Mouse (Mus musculus): ENCODE data around the gene Nek11. TPM values are rescaled to one million over a fixed set of nuclear protein-coding genes. Genes with fewer than 3 reads are reported as not detected.

Nek11 gene
- polyA plus RNA-seq (2016; fragmentation: Nextera tagmentation; extraction: Ambion mirVana), result 0.07 and 0.10 TPM in 2 replicates

DNA sequence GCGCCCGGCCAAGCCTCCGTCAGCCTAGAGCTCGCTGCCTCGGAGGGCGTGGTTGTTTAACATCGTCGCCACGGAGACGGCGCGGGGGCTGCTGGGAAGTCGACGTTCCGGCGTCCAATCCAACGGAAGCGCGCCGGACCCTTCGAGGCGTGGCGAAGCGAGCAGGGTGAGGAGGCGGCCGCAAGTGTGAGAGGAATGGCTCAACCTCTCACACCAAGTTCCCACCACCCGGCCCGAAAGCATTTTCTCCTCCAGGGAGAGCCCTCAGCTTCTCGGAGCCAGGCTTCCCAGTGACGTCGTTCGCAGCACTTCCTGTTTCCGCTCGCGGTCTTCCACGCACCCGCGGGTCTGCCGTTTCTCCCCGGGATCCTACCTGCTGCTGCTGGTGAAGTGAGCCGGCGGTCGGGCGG is at the start of gene Nek11, which contains the start of gene Aste1:
Gene Nek11, minus strand, starts transcription at position 307 of the 410 bp plus-strand sequence.
Gene Aste1, plus strand, starts transcription at position 175 of the 410 bp plus-strand sequence.
- ATAC-seq, result peak; percentile 99
- H3K9ac ChIP-seq, result peak within 1 kb of the TSS; percentile 80
- H3K27me3 ChIP-seq (replicated peaks), result no peaks in the 10 kb centered on the region
- H3K4me2 ChIP-seq, result peak within 1 kb of the TSS; percentile 78
- H3K27ac ChIP-seq, result peak within 1 kb of the TSS; percentile 96
- H3K4me3 ChIP-seq, result peak within 1 kb of the TSS; percentile 76
- peaks cover 21% of the 10 kb centered on the region for H3K36me3 ChIP-seq
- H3K4me1 ChIP-seq, result peaks cover 38% of the 10 kb centered on the region
- WGBS (ENCODE audit: insufficient replicate concordance), result under 1% methylated on average over 44 of the region's 44 CpGs
- H3K9me3 ChIP-seq (replicated peaks), result no peaks in the 10 kb centered on the region

DNA sequence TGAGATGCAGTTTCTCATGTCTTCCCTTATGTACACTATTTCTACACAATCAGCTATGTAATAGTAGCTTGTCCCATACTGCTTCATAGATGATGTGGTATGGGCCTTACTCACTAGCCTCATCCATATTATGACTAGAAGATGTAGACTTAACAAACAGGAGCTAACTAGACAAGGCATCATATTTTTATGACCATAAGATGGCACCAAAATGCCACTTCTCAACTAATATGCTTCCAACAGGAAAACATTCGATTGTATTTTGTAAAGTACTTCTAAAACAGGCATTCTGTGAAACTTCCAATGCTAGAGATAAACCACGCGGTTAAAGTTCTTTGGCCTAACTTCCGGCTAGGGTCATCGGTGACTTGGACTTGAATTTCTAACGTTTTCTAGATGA is 13.2 kb upstream of the Nek11 start:
- H3K27me3 ChIP-seq (replicated peaks), result no peaks in the 10 kb centered on the region
- 87% methylated on average over 6 of the region's 6 CpGs for WGBS (ENCODE audit: insufficient replicate concordance)

DNA sequence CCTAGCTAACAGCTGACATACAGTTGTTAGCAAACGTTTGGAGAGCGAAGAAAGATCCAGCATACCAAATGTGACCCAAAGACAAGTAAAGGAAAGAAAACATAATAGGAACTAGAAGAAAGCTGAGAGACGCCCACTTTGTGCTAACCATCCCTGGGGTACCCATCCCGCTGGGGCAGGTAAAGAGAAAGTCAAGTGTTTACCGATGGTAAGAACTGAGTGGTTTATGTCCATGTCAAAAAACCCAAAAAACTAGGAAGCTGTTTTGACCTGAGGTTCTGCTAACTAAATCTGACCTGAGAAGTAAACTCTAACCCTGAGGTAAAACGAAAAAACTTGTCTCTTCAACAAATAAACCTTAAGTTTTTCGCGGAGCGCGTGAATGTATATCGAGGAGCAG is 604 bp downstream of the Nek11 start:
- Histone ChIP-seq H3K4me2 (peak overlapping the region; percentile 78), H3K9me3 (replicated peaks) (no peaks in the 10 kb centered on the region), H3K36me3 (peaks cover 21% of the 10 kb centered on the region), H3K4me1 (peaks cover 38% of the 10 kb centered on the region), H3K27me3 (replicated peaks) (no peaks in the 10 kb centered on the region), H3K27ac (no peak overlapping the region), H3K9ac (peak overlapping the region; percentile 80; the same call in 1 of the 2 replicates), H3K4me3 (peak overlapping the region; percentile 76)
- ATAC-seq, result no peak
- 14% methylated on average over 11 of the region's 11 CpGs for WGBS (ENCODE audit: insufficient replicate concordance)

More for the DNA sequence above, 13.2 kb upstream of the Nek11 start:
- ATAC-seq, result no peak
- Histone ChIP-seq H3K9ac (no peak overlapping the region), H3K4me1 (no peaks in the 10 kb centered on the region), H3K4me2 (no peak overlapping the region), H3K27ac (no peak overlapping the region), H3K36me3 (peaks cover 47% of the 10 kb centered on the region), H3K4me3 (no peak overlapping the region), H3K9me3 (replicated peaks) (no peaks in the 10 kb centered on the region)

DNA sequence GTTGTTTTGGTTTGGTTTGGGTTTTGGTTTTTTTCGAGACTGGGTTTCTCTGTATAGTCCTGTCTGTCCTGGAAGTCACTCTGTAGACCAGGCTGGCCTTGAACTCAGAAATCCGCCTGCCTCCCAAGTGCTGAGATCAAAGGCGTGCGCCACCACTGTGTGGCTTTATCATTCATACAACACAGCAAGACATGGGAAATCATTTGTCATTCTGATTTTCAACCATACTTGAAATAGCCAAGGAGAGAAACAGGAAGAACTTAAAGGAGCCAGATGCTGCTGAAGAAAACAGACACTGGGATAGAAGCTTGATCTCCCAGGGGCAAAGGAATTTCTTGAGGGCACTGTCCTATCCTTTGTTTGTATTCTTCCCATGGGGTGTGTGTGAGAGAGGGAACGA is 4.7 kb downstream of the Nek11 start:
- WGBS (ENCODE audit: insufficient replicate concordance), result 59% methylated on average over 4 of the region's 5 CpGs
- H3K4me3 ChIP-seq, result no peak overlapping the region
- H3K9ac ChIP-seq, result no peak overlapping the region
- no peaks in the 10 kb centered on the region for H3K27me3 ChIP-seq (replicated peaks)
- H3K4me2 ChIP-seq, result no peak overlapping the region
- no peak overlapping the region for H3K27ac ChIP-seq
- ATAC-seq, result no peak
- peaks cover 7% of the 10 kb centered on the region for H3K4me1 ChIP-seq
- no peaks in the 10 kb centered on the region for H3K36me3 ChIP-seq
- H3K9me3 ChIP-seq (replicated peaks), result no peaks in the 10 kb centered on the region

DNA sequence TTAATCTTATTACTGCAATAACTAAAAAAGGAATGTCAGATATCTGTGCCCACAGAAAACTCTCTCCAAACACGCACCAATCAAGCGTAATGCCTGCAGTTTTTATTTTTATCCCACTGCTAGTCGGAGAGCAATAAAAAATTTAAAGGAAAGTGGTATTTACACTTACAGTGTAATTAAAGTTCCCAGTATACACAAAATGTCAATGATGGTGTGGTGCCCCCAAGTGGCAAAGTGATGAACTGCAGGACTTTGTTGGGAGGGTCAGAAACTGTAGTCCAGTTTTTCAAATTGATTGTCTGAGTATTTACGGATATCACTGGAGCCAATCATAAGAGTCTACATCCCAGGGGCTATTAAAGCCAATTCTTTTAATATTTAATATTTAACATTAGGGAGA is 6.0 kb downstream of the Nek11 start:
- no peak overlapping the region for H3K4me2 ChIP-seq
- no peaks in the 10 kb centered on the region for H3K9me3 ChIP-seq (replicated peaks)
- no peak overlapping the region for H3K4me3 ChIP-seq
- no peaks in the 10 kb centered on the region for H3K27me3 ChIP-seq (replicated peaks)
- ATAC-seq, result no peak
- H3K27ac ChIP-seq, result no peak overlapping the region
- no peaks in the 10 kb centered on the region for H3K4me1 ChIP-seq
- 13% methylated on average over 4 of the region's 4 CpGs for WGBS (ENCODE audit: insufficient replicate concordance)
- H3K36me3 ChIP-seq, result no peaks in the 10 kb centered on the region
- no peak overlapping the region for H3K9ac ChIP-seq

DNA sequence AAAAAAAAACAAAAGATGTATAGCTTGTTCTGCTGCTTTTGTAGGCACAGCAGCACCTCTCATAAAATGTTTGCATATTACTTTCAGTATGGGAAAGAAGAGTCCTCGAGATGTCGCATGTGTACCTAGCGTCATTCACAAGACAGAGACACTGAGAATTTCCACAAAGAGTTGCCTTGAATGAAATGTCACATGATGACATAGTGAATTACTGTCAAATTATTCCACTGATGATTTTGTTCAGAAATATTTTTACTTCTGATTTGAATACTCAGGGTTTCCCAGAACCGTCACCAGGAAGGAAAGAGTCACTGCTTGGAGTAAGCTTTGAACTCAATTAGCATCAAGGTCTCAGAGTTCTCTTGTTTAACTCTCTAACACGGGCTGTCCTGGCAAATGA is 7.9 kb downstream of the Nek11 start:
- WGBS (ENCODE audit: insufficient replicate concordance), result 61% methylated on average over 5 of the region's 5 CpGs
- Histone ChIP-seq H3K36me3 (no peaks in the 10 kb centered on the region), H3K4me3 (no peak overlapping the region), H3K9ac (no peak overlapping the region), H3K27ac (no peak overlapping the region), H3K4me2 (no peak overlapping the region), H3K4me1 (no peaks in the 10 kb centered on the region), H3K9me3 (replicated peaks) (no peaks in the 10 kb centered on the region), H3K27me3 (replicated peaks) (no peaks in the 10 kb centered on the region)
- ATAC-seq, result no peak

DNA sequence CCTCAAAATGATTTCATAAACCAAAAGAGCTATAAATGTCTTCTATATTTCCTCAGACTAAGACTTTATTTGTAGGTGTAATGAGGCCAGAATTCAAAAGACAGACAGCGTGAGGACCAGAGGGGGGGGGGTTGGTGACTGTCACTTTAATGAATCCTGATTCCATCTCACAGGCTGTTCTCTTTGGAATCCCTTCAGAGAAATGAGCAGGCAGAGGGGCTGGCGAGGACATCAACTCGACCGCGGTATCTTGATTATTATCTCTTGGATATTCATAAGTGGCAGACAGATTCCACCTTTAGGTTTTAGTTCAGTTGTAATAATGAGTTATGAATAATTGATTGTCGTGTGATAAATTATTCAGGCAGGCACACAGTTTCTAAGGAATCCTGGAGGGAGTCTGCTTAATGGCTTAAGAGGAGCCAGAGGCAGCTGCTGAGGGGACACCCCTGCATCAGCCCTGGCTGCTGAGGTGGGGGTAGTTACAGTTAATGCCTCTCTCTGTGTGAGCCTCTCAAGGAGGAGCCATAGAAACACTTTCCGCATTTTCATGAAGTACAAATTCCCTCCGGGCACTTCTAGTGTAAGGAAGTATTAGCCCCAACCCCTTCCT is 15.7 kb downstream of the Nek11 start:
- no peaks in the 10 kb centered on the region for H3K27me3 ChIP-seq (replicated peaks)
- H3K4me1 ChIP-seq, result no peaks in the 10 kb centered on the region
- H3K9ac ChIP-seq, result no peak overlapping the region
- H3K4me3 ChIP-seq, result no peak overlapping the region
- no peak for ATAC-seq
- H3K36me3 ChIP-seq, result no peaks in the 10 kb centered on the region
- H3K27ac ChIP-seq, result no peak overlapping the region
- no peak overlapping the region for H3K4me2 ChIP-seq
- H3K9me3 ChIP-seq (replicated peaks), result no peaks in the 10 kb centered on the region
- WGBS (ENCODE audit: insufficient replicate concordance), result 72% methylated on average over 8 of the region's 8 CpGs

DNA sequence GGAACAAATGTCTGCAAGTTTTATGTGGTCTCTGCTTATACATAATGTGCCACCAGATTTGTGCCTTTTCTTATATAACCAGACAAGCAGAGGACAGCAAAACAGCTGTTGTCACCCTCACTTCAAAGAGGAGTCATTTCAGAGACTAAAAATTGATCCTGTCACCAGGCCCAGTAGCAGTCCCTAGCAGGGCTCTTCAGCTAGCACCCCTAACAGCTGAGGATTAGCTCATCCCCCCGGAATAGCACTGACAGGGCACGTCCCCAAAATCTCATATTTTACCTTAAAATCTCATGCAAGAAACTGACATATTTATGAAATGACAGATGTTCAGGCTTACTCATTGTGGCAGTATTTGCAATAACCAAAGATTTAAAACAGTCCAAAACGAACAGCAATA is 17.7 kb downstream of the Nek11 start:
- H3K4me1 ChIP-seq, result no peaks in the 10 kb centered on the region
- no peaks in the 10 kb centered on the region for H3K36me3 ChIP-seq
- H3K4me3 ChIP-seq, result no peak overlapping the region
- no peak for ATAC-seq
- no peaks in the 10 kb centered on the region for H3K27me3 ChIP-seq (replicated peaks)
- no peak overlapping the region for H3K9ac ChIP-seq
- no peak overlapping the region for H3K27ac ChIP-seq
- H3K4me2 ChIP-seq, result no peak overlapping the region
- 55% methylated on average over 3 of the region's 3 CpGs for WGBS (ENCODE audit: insufficient replicate concordance)
- no peaks in the 10 kb centered on the region for H3K9me3 ChIP-seq (replicated peaks)

DNA sequence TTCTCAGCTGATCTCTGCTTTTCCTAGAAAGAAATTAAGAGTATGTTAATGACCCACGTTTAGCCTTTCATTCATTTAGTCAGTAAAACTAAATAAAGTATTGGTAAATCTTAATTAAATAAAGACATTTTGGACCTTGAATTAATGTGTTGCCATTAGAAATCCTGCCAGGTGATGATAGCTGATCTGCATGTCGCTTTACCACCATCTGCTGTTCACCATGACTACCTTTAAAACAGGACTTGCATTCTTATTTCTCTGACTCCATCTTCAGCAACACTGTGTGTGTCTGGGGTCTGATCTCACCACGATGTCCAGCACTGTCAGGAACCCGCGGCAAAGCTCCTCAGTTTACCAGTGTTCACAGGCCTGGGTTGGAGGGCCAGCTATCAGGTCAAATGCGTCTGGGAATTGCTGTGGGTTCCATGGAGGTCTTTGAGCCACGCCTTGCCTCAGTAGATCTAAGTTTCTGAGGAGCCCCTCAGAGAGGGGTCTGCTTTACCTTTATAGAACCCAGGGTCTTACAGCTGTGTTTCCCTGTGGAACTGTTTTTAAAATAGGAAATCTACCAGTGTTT is 18.3 kb downstream of the Nek11 start:
- H3K4me3 ChIP-seq, result no peak overlapping the region
- no peaks in the 10 kb centered on the region for H3K27me3 ChIP-seq (replicated peaks)
- H3K36me3 ChIP-seq, result no peaks in the 10 kb centered on the region
- no peak overlapping the region for H3K27ac ChIP-seq
- WGBS (ENCODE audit: insufficient replicate concordance), result 51% methylated on average over 7 of the region's 7 CpGs
- ATAC-seq, result no peak
- H3K9me3 ChIP-seq (replicated peaks), result no peaks in the 10 kb centered on the region
- no peaks in the 10 kb centered on the region for H3K4me1 ChIP-seq
- H3K9ac ChIP-seq, result no peak overlapping the region
- no peak overlapping the region for H3K4me2 ChIP-seq

DNA sequence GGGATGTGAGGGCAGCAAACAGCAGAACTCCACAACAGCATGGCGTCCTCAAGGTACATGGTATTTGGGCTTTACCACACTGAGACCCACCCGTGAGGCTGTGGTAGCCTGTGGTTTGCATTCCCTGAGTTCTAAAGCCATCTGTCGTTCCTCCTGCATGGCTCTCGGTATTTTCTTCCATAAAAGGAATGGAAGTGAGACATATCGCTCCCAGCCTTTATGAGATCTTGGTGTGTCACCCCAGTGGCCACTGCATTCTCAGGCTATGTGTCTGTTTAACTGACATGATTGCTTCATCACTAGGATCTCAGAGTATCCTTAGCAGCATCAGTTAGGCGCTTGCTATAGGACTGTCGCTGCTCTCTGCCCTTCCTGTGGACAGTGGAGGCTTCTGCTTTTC is 18.9 kb downstream of the Nek11 start:
- H3K4me2 ChIP-seq, result no peak overlapping the region
- 57% methylated on average over 7 of the region's 7 CpGs for WGBS (ENCODE audit: insufficient replicate concordance)
- no peaks in the 10 kb centered on the region for H3K27me3 ChIP-seq (replicated peaks)
- no peak overlapping the region for H3K9ac ChIP-seq
- no peak overlapping the region for H3K27ac ChIP-seq
- no peak overlapping the region for H3K4me3 ChIP-seq
- no peaks in the 10 kb centered on the region for H3K36me3 ChIP-seq
- no peaks in the 10 kb centered on the region for H3K4me1 ChIP-seq
- ATAC-seq, result no peak
- no peaks in the 10 kb centered on the region for H3K9me3 ChIP-seq (replicated peaks)

DNA sequence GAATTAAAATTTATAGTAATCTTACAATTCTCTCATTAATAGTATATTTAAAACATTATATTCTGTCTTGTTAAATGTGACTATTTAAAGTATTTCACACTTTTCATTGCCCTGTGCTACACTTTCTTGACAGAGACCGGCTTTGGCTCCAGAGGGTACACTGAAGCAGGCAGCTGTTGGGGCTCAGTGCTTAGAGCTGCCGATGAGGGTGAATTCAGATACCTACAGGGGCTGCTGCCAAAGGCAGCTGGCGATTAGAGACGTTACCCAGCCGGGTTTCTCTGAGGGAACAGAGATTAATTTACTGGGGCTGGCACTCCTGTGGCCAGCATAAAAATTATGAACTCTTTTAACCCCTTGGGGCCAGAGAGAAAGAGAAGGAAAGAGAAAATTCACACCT is 21.0 kb downstream of the Nek11 start:
- ATAC-seq, result no peak
- Histone ChIP-seq H3K4me1 (no peaks in the 10 kb centered on the region), H3K36me3 (no peaks in the 10 kb centered on the region), H3K9ac (no peak overlapping the region), H3K27me3 (replicated peaks) (no peaks in the 10 kb centered on the region), H3K4me3 (no peak overlapping the region), H3K27ac (no peak overlapping the region), H3K9me3 (replicated peaks) (no peaks in the 10 kb centered on the region), H3K4me2 (no peak overlapping the region)
- WGBS (ENCODE audit: insufficient replicate concordance), result 48% methylated on average over 5 of the region's 5 CpGs

DNA sequence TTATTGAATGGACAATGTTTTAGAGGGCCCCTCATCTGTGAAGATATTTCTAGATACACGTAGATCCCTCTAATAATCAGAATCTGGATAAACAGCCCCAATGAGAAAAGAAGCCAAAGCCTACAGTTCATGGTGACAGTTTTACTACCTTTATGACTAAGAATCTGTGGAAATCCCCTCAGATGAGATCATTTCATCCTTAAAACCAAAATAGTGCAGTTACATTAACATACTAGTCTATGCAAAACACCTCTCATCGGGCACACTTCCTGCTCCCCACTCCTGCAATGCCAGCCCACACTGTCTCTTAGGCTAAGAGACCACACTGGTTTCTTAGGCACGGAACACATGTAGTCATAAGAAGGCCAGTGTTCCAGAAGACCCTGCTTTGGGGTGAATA is 26.7 kb downstream of the Nek11 start:
- WGBS (ENCODE audit: insufficient replicate concordance), result 71% methylated on average over 3 of the region's 3 CpGs
- H3K27me3 ChIP-seq (replicated peaks), result no peaks in the 10 kb centered on the region
- no peak overlapping the region for H3K27ac ChIP-seq
- no peak for ATAC-seq
- H3K36me3 ChIP-seq, result no peaks in the 10 kb centered on the region
- H3K9ac ChIP-seq, result no peak overlapping the region
- H3K9me3 ChIP-seq (replicated peaks), result no peaks in the 10 kb centered on the region
- H3K4me3 ChIP-seq, result no peak overlapping the region
- H3K4me2 ChIP-seq, result no peak overlapping the region
- no peaks in the 10 kb centered on the region for H3K4me1 ChIP-seq

DNA sequence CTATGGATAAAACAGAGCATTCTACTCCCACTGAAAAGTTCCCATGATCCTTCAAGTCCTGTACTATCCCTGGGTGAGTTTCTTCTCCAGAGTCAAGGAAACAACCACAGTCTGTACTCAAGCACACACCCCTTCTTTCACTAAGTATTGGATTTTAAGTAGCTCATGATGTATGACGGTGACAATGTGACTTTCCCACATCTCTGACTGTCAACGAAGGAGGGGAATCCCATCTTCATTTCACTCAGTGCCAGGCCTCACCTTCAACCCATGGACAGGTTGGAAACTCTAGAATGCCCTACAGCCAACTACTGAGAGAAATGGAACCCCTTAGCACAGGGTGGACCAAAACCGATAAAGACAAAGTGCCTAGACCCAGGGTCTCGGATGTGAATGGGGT is 29.1 kb downstream of the Nek11 start:
- ATAC-seq, result no peak

More for the DNA sequence above, 29.1 kb downstream of the Nek11 start:
- Histone ChIP-seq H3K27ac (no peak overlapping the region), H3K9me3 (replicated peaks) (no peaks in the 10 kb centered on the region), H3K9ac (no peak overlapping the region), H3K4me2 (no peak overlapping the region), H3K4me1 (no peaks in the 10 kb centered on the region), H3K36me3 (no peaks in the 10 kb centered on the region), H3K4me3 (no peak overlapping the region), H3K27me3 (replicated peaks) (no peaks in the 10 kb centered on the region)
- 71% methylated on average over 4 of the region's 4 CpGs for WGBS (ENCODE audit: insufficient replicate concordance)

Measured in liver, embryonic 12.5 days (tissue).